In genomic region chr1:172312768-172313561, GRCm38 (mm10) we compare ENCODE assay signal across 8 mouse cellular contexts. TPM values are rescaled to one million over a fixed set of nuclear protein-coding genes. Genes with fewer than 3 reads are reported as not detected.
DNase-seq lines count a peak whose midpoint lies in the region; ATAC-seq and TF ChIP-seq lines count a peak whose summit lies in the region.

No protein-coding gene starts in this region.

- H3K27me3 ChIP-seq in forebrain, embryonic 16.5 days (replicated peaks; ENCODE audit: control insufficient read depth, insufficient read depth, low read length) = no peaks in the 10 kb centered on the region

- no peaks in the 10 kb centered on the region for H3K36me3 ChIP-seq in forebrain, embryonic 16.5 days (ENCODE audit: control insufficient read depth, insufficient read depth)

- peak overlapping the region; percentile 79 for H3K9ac ChIP-seq in forebrain, embryonic 16.5 days (replicated peaks; ENCODE audit: low read depth, low read length)

- H3K27ac ChIP-seq in forebrain, embryonic 16.5 days (ENCODE audit: low read length) = no peak overlapping the region; the same call in 1 of the 2 replicates

- no peak for ATAC-seq in forebrain, embryonic 16.5 days
- no peak for ATAC-seq in activated CD4-positive, CD25-positive, alpha-beta regulatory T cell, adult 4 months

- WGBS in lung, adult 2 months = 10% methylated on average over 16 of the region's 16 CpGs
- WGBS in forebrain, embryonic 16.5 days = 4% methylated on average over 16 of the region's 16 CpGs

- intact Hi-C loops in left cerebral cortex, postnatal 25 days (cut with DNase I) = loop anchor here (5.0 kb wide), 1 partner anchor 266 kb away; no protein-coding TSS in a partner anchor

- H3K4me3 ChIP-seq in lung, adult 2 months (replicated peaks; ENCODE audit: extremely low read depth, low read depth, low read length) = peak overlapping the region; percentile 60
- peak overlapping the region; percentile 64 for H3K4me3 ChIP-seq in forebrain, embryonic 16.5 days (replicated peaks; ENCODE audit: low read length)

- DNase-seq in lung, adult 2 months = no peak
- no peak for DNase-seq in lung, postnatal 25 days (ENCODE audit: low spot score)
- DNase-seq in brain, adult 2 months (ENCODE audit: low read depth, low spot score) = peak; percentile 87
- DNase-seq in left cerebral cortex, postnatal 25 days (ENCODE audit: low spot score in 2 of 2) = peak; percentile 63 to 89
- DNase-seq in naive thymus-derived CD4-positive, alpha-beta T cell, adult 2 months (ENCODE audit: low read depth) = peak; percentile 55
- DNase-seq in urinary bladder, postnatal 14 days (ENCODE audit: low spot score) = no peak

- no peak for TF ChIP-seq CTCF in lung, adult 2 months (IDR thresholded peaks at IDR 0.05; ENCODE audit: insufficient read depth, low read length)

- peaks cover 6% of the 10 kb centered on the region; the same call in 1 of the 2 replicates for H3K4me1 ChIP-seq in lung, adult 2 months (ENCODE audit: control insufficient read depth, insufficient read depth, low read length)
- peaks cover 58% of the 10 kb centered on the region for H3K4me1 ChIP-seq in forebrain, embryonic 16.5 days (replicated peaks; ENCODE audit: control insufficient read depth, insufficient read depth, low read length)

- H3K9me3 ChIP-seq in forebrain, embryonic 16.5 days (ENCODE audit: control insufficient read depth, low read length) = no peaks in the 10 kb centered on the region

- peak overlapping the region; percentile 70 for H3K4me2 ChIP-seq in forebrain, embryonic 16.5 days (ENCODE audit: low read length)

- TF ChIP-seq POLR2A in lung, adult 2 months (IDR thresholded peaks at IDR 0.05; ENCODE audit: borderline replicate concordance, extremely low read depth, low read depth, low read length) = no peak

RNA-seq across cellular contexts. Expression of gene Atp1a2, which starts 15.1 kb away (rescaled TPM):
- polyA plus RNA-seq in lung, adult 2 months (2012; rRNA removed) = 56.1 and 93.0 TPM in 2 replicates
- 42.4 and 47.1 TPM in 2 replicates for polyA plus RNA-seq in forebrain, embryonic 16.5 days (2015; fragmentation: Nextera tagmentation; extraction: Ambion mirVana)
- total RNA-seq in left cerebral cortex, postnatal 25 days (2021) = 100 to 1,000 TPM; 610 to 694 TPM
- under 1 TPM; 0.08 to 0.12 TPM for polyA plus RNA-seq in activated CD4-positive, CD25-positive, alpha-beta regulatory T cell, adult 4 months (2017; shearing (Covaris generic))

RNA-seq across cellular contexts. Expression of gene Kcnj9, which starts 16.2 kb away (rescaled TPM):
- polyA plus RNA-seq in lung, adult 2 months (2012; rRNA removed) = 0.08 TPM in 1 of 2 replicates, not detected in the other
- 2.6 and 4.2 TPM in 2 replicates for polyA plus RNA-seq in forebrain, embryonic 16.5 days (2015; fragmentation: Nextera tagmentation; extraction: Ambion mirVana)
- total RNA-seq in left cerebral cortex, postnatal 25 days (2021) = 100 to 1,000 TPM; 126 to 139 TPM
- under 1 TPM in 1 of 2 experiments, not detected in 1; 0.08 TPM for polyA plus RNA-seq in activated CD4-positive, CD25-positive, alpha-beta regulatory T cell, adult 4 months (2017; shearing (Covaris generic))

RNA-seq across cellular contexts. Expression of gene Kcnj10, which starts 28.0 kb away (rescaled TPM):
- 0.12 and 0.28 TPM in 2 replicates for polyA plus RNA-seq in lung, adult 2 months (2012; rRNA removed)
- polyA plus RNA-seq in forebrain, embryonic 16.5 days (2015; fragmentation: Nextera tagmentation; extraction: Ambion mirVana) = 2.1 and 2.2 TPM in 2 replicates
- 10 to 100 TPM; 85.4 to 99.8 TPM for total RNA-seq in left cerebral cortex, postnatal 25 days (2021)
- under 1 TPM in 1 of 2 experiments, not detected in 1; 0.15 TPM for polyA plus RNA-seq in activated CD4-positive, CD25-positive, alpha-beta regulatory T cell, adult 4 months (2017; shearing (Covaris generic))

RNA-seq across cellular contexts. Expression of gene Igsf8, which starts 51.5 kb away (rescaled TPM):
- polyA plus RNA-seq in lung, adult 2 months (2012; rRNA removed) = 90.8 and 105 TPM in 2 replicates
- 136 and 152 TPM in 2 replicates for polyA plus RNA-seq in forebrain, embryonic 16.5 days (2015; fragmentation: Nextera tagmentation; extraction: Ambion mirVana)
- total RNA-seq in left cerebral cortex, postnatal 25 days (2021) = 100 to 1,000 TPM; 232 to 242 TPM
- polyA plus RNA-seq in activated CD4-positive, CD25-positive, alpha-beta regulatory T cell, adult 4 months (2017; shearing (Covaris generic)) = 1 to 10 TPM; 3.4 to 3.8 TPM

RNA-seq across cellular contexts. Expression of gene Atp1a4, which starts 54.8 kb away (rescaled TPM):
- polyA plus RNA-seq in lung, adult 2 months (2012; rRNA removed) = 0.05 and 1.2 TPM in 2 replicates
- 0.11 TPM in 1 of 2 replicates, not detected in the other for polyA plus RNA-seq in forebrain, embryonic 16.5 days (2015; fragmentation: Nextera tagmentation; extraction: Ambion mirVana)
- not detected for total RNA-seq in left cerebral cortex, postnatal 25 days (2021)
- not detected for polyA plus RNA-seq in activated CD4-positive, CD25-positive, alpha-beta regulatory T cell, adult 4 months (2017; shearing (Covaris generic))

Comparison
In these comparisons a context has a peak if more than half of its experiments do, and no peak if none do; other contexts are left out.
1. DNase-seq: peak in brain, adult 2 months (single experiment), left cerebral cortex, postnatal 25 days (2 of 2) and naive thymus-derived CD4-positive, alpha-beta T cell, adult 2 months (single experiment); none in lung, adult 2 months (single experiment), lung, postnatal 25 days (single experiment) and urinary bladder, postnatal 14 days (single experiment).
2. RNA of gene Atp1a2, which starts 15.1 kb away (polyA plus RNA-seq): 56.1 to 93.0 TPM in lung, adult 2 months and 42.4 to 47.1 TPM in forebrain, embryonic 16.5 days; 0.08 to 0.12 TPM in activated CD4-positive, CD25-positive, alpha-beta regulatory T cell, adult 4 months; every median in the first group is over 10 times any median in the second.